Mouse (Mus musculus) olfactory bulb, adult 2 months (tissue): ENCODE data around the gene Taar7e. TPM values are rescaled to one million over a fixed set of nuclear protein-coding genes. Genes with fewer than 3 reads are reported as not detected.
"Not testable (repeated sequence)": the region's sequence is repeated elsewhere in the genome, so short reads cannot be mapped to it uniquely, and the experiment has no call there.

ENCODE experiments used
- H3K27ac ChIP-seq: fragments of 200-500 bp; 2 replicates; pipeline ENCODE4 v1.5.1; 2012; ENCODE audit warnings: low read depth, low read length; ENCODE audit not compliant: insufficient read depth
- H3K4me1 ChIP-seq: fragments of 200-500 bp; 2 replicates; pipeline ENCODE4 v1.6.1; 2012; ENCODE audit warnings: low read length; ENCODE audit not compliant: control insufficient read depth, insufficient read depth
- H3K4me3 ChIP-seq: fragments of 200-500 bp; 2 replicates; pipeline ENCODE4 v1.5.1; 2012; ENCODE audit warnings: mild to moderate bottlenecking, low read depth, low read length, moderate library complexity; ENCODE audit not compliant: insufficient read depth
- CTCF ChIP-seq: fragments of 200-500 bp; IDR thresholded peaks from 2 replicates; pipeline ENCODE4 v1.5.1; 2012; ENCODE audit warnings: low read depth, mild to moderate bottlenecking, low read length, moderate library complexity; ENCODE audit not compliant: insufficient read depth
- POLR2A ChIP-seq: fragments of 200-500 bp; IDR thresholded peaks from 2 replicates; pipeline ENCODE4 v1.6.1; 2012; ENCODE audit warnings: mild to moderate bottlenecking, low read depth, low read length, moderate library complexity; ENCODE audit not compliant: insufficient read depth
- WGBS: fragments of 180-500 bp; shearing (Covaris S2); methylation state at CpG from one replicate; pipeline ENCODE4 v1.1.7; 2018; 5-methylcytosine and 5-hydroxymethylcytosine counted together
- polyA plus RNA-seq: library from polyadenylated mRNA; stranded (reverse); fragments of >200 nt; gene quantifications from 2 replicates; pipeline ENCODE4 v1.2.4, GENCODE M21; 2012; ENCODE audit warnings: low replicate concordance; ENCODE audit not compliant: missing spikeins, insufficient read depth, insufficient read length

Taar7e gene
- polyA plus RNA-seq, 1 experiment: not detected

- Histone ChIP-seq H3K4me3 (no peak within 1 kb of the TSS), H3K4me1 (no peaks in the 10 kb centered on the region), H3K27ac (no peak within 1 kb of the TSS)
- no peak for TF ChIP-seq CTCF
- TF ChIP-seq POLR2A: no peak
Observed at GRCm38 (mm10) chr10:24049210-24049609, 11.8 kb downstream of the Taar7e start, which contains the start of gene Taar7f. Gene Taar7f (plus strand): TSS chr10:24049510.

GRCm38 (mm10) chr10:24052039-24052438, 14.6 kb downstream of the Taar7e start:
- H3K27ac ChIP-seq: no peak overlapping the region
- TF ChIP-seq POLR2A: no peak
- TF ChIP-seq CTCF: no peak
- no peaks in the 10 kb centered on the region for H3K4me1 ChIP-seq
- no peak overlapping the region for H3K4me3 ChIP-seq
- 35% methylated on average over 5 of the region's 5 CpGs for WGBS

GRCm38 (mm10) chr10:24058986-24059385, 21.6 kb downstream of the Taar7e start:
- Histone ChIP-seq H3K4me3 (no peak overlapping the region), H3K27ac (no peak overlapping the region), H3K4me1 (no peaks in the 10 kb centered on the region)
- TF ChIP-seq POLR2A (no peak), CTCF (no peak)
- 89% methylated on average over 3 of the region's 3 CpGs for WGBS

- not testable (repeated sequence) for H3K4me1 ChIP-seq, H3K27ac ChIP-seq
- WGBS: 58% methylated on average over 2 of the region's 2 CpGs
Observed at GRCm38 (mm10) chr10:24074751-24075150, 37.3 kb downstream of the Taar7e start.

GRCm38 (mm10) chr10:24076200-24076599, 38.8 kb downstream of the Taar7e start, which contains the start of gene Taar8a:
Gene Taar8a (plus strand): TSS chr10:24076500.
- WGBS: 89% methylated on average over 2 of the region's 4 CpGs
- H3K4me1 ChIP-seq, H3K27ac ChIP-seq: not testable (repeated sequence)

More at GRCm38 (mm10) chr10:24074751-24075150, 37.3 kb downstream of the Taar7e start:
- H3K4me3 ChIP-seq: not testable (repeated sequence)

GRCm38 (mm10) chr10:24080166-24080565, 42.8 kb downstream of the Taar7e start:
- 53% methylated on average over 3 of the region's 3 CpGs for WGBS
- Histone ChIP-seq H3K27ac (no peak overlapping the region), H3K4me3 (no peak overlapping the region), H3K4me1 (no peaks in the 10 kb centered on the region)
- TF ChIP-seq POLR2A: no peak
- no peak for TF ChIP-seq CTCF

More at GRCm38 (mm10) chr10:24076200-24076599, 38.8 kb downstream of the Taar7e start, which contains the start of gene Taar8a:
- not testable (repeated sequence) for H3K4me3 ChIP-seq

- H3K27ac ChIP-seq: no peak overlapping the region
- H3K4me3 ChIP-seq: no peak overlapping the region
- no peak for TF ChIP-seq POLR2A
- TF ChIP-seq CTCF: no peak
- 58% methylated on average over 5 of the region's 5 CpGs for WGBS
- H3K4me1 ChIP-seq: no peaks in the 10 kb centered on the region
Observed at GRCm38 (mm10) chr10:24085936-24086335, 48.5 kb downstream of the Taar7e start.

GRCm38 (mm10) chr10:24086555-24086954, 49.1 kb downstream of the Taar7e start:
- Histone ChIP-seq H3K4me3 (no peak overlapping the region), H3K4me1 (no peaks in the 10 kb centered on the region), H3K27ac (no peak overlapping the region)
- WGBS: 79% methylated on average over 5 of the region's 5 CpGs
- no peak for TF ChIP-seq POLR2A
- no peak for TF ChIP-seq CTCF

- TF ChIP-seq CTCF (no peak), POLR2A (no peak)
- 96% methylated on average over 2 of the region's 2 CpGs for WGBS
- Histone ChIP-seq H3K4me1 (no peaks in the 10 kb centered on the region), H3K27ac (no peak overlapping the region), H3K4me3 (no peak overlapping the region)
Observed at GRCm38 (mm10) chr10:24087168-24087567, 49.8 kb downstream of the Taar7e start.

Other genes with a start within 250 kb of the Taar7e start
- not detected in 2 replicates for gene Slc18b1, start 240.6 kb upstream of the Taar7e start, polyA plus RNA-seq
- not detected in 2 replicates for gene Vnn3, start 186.2 kb upstream of the Taar7e start, polyA plus RNA-seq
- not detected in 2 replicates for gene Vnn1, start 142.9 kb upstream of the Taar7e start, polyA plus RNA-seq
- gene Taar1, start 117.3 kb upstream of the Taar7e start, polyA plus RNA-seq: not detected in 2 replicates
- gene Taar2, start 99.0 kb upstream of the Taar7e start, polyA plus RNA-seq: not detected in 2 replicates
- not detected in 2 replicates for gene Taar3, start 88.1 kb upstream of the Taar7e start, polyA plus RNA-seq
- gene Taar4, start 77.1 kb upstream of the Taar7e start, polyA plus RNA-seq: not detected in 2 replicates
- not detected in 2 replicates for gene Taar5, start 66.9 kb upstream of the Taar7e start, polyA plus RNA-seq
- not detected in 2 replicates for gene Taar6, start 52.0 kb upstream of the Taar7e start, polyA plus RNA-seq
- not detected in 2 replicates for gene Taar7a, start 44.1 kb upstream of the Taar7e start, polyA plus RNA-seq
- gene Taar7b, start 37.7 kb upstream of the Taar7e start, polyA plus RNA-seq: not detected in 2 replicates
- gene Taar7d, start 10.4 kb upstream of the Taar7e start, polyA plus RNA-seq: not detected in 2 replicates
- gene Taar7f, start 11.9 kb downstream of the Taar7e start, polyA plus RNA-seq: not detected in 2 replicates
- gene Taar8a, start 38.9 kb downstream of the Taar7e start, polyA plus RNA-seq: not detected in 2 replicates
- not detected in 2 replicates for gene Taar8b, start 54.7 kb downstream of the Taar7e start, polyA plus RNA-seq
- not detected in 2 replicates for gene Taar8c, start 64.3 kb downstream of the Taar7e start, polyA plus RNA-seq
- not detected in 2 replicates for gene Taar9, start 71.9 kb downstream of the Taar7e start, polyA plus RNA-seq
- not detected in 2 replicates for gene Stx7, start 111.7 kb downstream of the Taar7e start, polyA plus RNA-seq
- not detected in 2 replicates for gene Moxd1, start 185.9 kb downstream of the Taar7e start, polyA plus RNA-seq